Mouse (Mus musculus): ENCODE data around the gene Lypd8.
A peak's percentile ranks its signal among the peaks of the same experiment; 100 is the strongest.
"Not testable (repeated sequence)": the region's sequence is repeated elsewhere in the genome, so short reads cannot be mapped to it uniquely, and the experiment has no call there.

Lypd8 gene

DNA sequence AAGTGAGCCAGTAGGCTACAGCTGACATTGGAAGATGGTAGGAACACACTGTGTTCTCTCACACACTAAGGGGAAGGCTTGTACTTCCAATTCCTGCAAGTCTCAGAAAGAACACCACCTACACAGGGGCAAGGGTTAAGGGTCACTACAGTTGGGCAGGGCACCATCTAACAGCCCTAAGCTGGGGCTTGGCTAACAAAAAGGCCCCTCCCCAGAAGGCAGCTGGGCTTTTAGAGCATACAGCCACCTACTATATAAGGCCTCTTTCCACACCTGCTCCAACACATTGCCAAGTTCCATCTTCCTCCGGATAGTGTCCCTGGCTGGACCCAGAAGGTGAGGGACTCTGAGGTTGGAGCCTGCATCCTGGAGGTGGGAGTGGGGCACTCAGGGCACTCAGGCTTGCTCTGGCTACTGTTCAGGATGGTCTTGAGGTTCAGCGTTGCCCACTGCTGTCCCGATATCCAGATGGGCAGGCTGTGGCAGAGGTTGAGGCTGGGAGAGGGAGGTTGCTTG, at the start of gene Lypd8:
Lypd8 (plus strand) TSS at position 281 of the 516 bp plus-strand sequence.
- no peak for DNase-seq (ENCODE audit: low spot score in 2 of 2)

DNA sequence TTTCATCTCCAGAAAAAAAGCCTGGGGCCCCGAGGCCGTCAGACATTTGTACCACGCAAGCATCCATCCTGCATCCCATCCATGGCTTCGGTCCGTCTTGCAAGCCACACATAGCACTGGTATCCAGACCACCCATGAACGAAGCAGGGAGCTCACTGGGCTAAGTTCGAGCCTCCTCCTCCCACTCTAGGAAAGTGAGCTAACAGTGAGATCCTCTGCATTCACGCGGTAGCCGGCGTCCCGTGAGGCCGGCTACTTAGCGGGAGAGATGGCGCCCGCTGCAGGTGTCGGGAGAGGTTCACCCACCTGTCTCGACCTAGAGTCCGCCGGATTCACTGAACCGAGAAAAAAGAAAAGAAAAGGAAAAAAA, 49.0 kb upstream of the Lypd8 start:
- no peak for DNase-seq (ENCODE audit: low spot score in 2 of 2)

DNA sequence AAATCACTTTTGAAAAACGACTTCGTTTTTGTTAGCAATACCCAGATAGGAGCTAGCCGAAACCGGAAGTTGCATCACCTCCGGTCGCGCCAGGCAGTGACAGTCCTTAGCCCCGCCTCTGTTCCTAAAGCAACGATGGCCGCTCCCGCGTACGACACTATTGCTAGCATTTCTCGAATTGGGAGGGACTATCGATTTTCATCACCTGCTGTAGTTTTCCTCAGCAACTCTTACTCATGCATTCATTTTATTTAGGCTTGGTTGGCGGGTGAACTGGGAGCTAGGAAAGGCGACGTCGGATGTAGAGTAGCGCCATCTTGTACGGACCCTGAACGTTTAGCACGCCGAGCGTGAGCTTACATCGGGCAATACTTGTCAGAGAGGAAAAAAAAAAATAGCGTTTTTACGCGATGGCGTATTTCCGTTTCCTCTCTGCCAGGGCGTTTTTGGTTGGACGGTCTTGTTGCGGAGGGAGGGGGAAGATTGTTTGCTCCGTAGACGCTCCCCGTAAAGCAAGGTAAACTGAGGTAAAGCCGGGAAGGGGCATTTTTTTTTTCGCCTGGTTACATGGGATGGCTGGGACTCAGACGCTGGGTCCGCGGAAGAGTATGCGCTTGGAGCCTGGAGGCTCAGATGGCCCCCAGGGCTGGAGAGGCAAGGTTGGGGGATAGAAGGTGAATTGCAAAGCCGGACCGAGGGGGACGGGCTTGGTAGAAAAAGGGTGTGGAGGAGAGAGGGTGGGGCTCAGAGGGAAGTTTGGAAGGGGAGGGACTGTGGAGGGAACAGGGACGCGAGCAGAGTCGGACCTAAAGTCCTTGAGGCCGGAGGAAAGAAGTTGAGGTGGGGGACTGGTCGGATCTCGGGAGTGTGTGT, 48.3 kb upstream of the Lypd8 start, which contains the start of the genes Zfp672 and Sh3bp5l:
Zfp672 (minus strand) TSS at position 64 of the 873 bp plus-strand sequence.
Sh3bp5l (plus strand) TSS at position 449 of the 873 bp plus-strand sequence.
- DNase-seq (ENCODE audit: low spot score in 2 of 2): peak; percentile 84 to 85

DNA sequence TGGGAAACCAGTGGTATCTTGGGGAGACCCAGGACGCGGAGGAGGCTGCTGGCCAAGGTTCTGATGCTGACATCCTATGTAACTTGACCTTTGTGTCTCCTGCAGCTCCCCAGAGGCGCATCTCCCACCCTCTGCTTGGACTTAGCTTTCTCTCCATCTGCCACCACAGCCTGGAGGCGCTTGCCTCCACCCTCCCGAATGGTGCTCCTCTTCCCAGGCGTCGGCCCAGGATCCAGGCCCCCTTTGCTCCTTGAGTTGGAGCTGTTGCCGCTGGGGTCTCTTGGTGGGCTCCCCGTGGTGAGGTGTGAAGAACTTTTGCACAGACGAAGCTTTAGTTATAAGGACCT, 47.7 kb upstream of the Lypd8 start:
- DNase-seq (ENCODE audit: low spot score in 2 of 2): peak in 1 of 2 experiments; percentile 23

DNA sequence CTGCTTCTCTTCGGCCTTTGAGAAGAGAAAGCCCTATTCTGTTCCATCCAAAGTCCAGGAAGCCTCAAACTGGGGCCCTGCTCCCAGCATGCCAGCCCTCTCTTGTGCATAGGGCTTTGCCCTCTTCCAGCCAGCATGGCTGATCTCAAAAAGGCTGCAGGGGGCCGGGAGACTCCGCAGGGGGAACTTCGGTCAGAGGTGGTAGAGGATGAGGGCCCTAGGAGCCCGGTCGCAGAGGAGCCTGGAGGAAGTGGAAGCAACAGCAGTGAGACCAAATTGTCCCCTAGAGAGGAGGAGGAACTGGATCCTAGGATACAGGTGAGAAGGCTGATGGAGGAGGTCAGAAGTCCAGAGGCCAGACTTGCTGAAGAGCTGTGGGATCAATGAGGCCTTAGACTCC, 47.3 kb upstream of the Lypd8 start:
- no peak for DNase-seq (ENCODE audit: low spot score in 2 of 2)

DNA sequence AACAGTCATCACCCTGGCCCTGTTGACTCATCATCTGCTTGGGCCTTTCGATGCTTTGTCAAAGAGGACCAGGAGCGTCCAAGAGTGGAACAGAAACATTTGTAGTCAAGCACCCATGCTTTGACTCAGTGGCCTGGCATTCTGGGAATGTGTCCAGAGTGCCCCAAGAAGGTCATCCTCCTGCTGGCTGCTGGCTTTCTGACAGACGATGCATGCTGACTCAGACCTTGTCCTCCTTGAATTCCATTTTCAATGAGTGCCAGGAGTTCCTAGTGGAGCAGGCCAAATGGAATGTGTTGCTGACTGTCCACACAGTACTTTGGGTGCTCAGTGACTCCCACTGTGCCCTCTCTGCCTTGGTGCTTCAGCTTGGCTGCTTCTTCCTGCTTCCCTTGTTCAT, 44.1 kb upstream of the Lypd8 start:
- no peak for DNase-seq (ENCODE audit: low spot score in 2 of 2)

DNA sequence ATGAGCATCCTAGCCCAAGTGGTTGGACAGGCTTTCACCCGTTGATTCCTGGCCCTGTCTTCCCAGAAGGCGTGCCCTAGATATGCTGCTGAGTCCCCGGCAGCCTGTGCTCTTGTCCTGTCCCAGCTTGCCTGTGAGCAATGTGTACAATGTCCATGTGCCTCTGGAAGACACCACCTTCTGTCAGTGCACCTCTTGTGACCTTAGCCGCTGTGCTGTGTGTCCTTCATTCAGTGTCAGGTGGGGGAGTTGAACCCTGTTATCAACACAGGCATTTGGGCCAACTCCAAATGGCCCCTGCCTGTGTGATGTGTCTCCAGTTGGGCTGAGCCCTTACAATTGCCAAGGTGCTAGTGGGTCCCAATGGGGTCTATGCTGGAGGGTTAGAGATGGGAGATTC, 32.1 kb upstream of the Lypd8 start:
- DNase-seq (ENCODE audit: low spot score in 2 of 2): no peak

DNA sequence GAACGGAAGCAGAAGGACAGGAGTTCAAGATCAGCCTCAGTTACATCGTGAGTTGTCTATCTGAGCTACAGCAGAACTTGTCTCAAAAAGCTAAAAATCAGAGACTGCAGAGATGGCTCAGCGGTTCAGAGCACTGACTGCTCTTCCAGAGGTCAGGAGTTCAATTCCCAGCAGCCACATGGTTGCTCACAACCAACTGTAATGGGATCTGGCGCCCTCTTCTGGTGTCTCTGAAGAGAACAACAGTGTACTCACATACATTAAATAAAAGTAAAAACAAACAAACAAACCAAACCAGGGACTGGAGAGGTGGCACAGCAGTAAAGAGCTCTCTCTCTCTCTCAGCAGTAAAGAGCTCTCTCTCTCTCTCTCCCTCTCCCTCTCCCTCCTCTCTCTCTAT, 28.2 kb upstream of the Lypd8 start:
- no peak for DNase-seq (ENCODE audit: low spot score in 2 of 2)

DNA sequence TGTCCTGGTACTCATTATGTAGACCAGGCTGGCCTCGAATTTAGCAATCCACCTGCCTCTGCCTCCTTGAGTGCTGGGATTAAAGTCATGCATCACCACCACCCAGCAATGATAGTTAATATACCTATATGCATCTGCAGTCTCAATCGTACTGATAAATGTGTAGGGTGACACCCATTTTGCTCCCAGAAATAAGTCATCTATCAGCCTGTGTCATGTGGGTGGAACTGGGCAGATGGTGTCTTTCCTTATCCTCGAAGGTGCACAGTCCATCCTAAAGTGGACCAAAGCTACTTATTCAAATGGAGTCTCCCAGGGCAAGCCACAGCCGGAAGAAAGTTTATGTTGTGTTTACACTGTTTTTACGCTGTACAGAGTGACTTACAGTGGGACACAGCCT, 27.7 kb upstream of the Lypd8 start:
- no peak for DNase-seq (ENCODE audit: low spot score in 2 of 2)

DNA sequence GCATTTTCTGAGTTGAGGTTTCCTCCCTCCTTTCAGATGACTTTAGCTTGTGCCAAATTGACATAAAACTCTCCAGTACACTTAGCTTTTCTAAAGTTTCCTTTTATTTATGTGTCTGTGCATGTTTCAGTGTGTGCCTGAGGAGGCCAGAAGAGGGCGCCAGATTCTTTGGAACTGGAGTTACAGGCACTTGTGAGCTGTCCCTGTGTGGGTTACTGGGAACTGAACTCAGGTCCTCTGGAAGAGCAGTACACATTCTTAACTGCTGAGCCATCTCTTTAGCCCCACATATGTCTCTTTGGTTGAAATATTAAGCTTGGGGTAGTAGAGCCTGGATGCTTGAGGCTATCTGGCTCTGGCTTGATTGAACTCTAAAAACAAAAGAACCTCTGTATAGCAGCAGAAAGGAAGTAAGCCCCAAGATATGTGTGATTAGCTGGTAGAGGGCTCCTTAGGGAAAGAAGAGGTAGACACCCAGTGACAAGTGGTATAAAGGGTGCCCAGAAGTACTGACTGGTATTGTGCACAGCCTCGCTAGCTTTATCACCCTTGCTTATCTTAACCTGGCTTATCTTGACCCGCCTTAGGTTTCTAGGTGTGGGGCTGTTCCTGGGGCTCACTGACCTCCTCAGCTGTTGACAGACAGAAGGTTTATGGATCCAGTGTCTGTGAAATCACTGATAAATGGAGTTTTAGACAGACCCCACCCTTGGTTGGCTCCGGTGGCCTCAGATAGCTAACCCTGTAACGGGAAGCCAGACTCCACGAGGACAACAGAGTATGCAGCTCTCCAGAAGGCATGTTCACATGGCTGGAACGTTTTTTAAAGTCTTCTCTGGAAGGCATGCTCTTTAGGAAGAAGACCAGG, 25.9 kb upstream of the Lypd8 start:
- no peak for DNase-seq (ENCODE audit: low spot score in 2 of 2)

DNA sequence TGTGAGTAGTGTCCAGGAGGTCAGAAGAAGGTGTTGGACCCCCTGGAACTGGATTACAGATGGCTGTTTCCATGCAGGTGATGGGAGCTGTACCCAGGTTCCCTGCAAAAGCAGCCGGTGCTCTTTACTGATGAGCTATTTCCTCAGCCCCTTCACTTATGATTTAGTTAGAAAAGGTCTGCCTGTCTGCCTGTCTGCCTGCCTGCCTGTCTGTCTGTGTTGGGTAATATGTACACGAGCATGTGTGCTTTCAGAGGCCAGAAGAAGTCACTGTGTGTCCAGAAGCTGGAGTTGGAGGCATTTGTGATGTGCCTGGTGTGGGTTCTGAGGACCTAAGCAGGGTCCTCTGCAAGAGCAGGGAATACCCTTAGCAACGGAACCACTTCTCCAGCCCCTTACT, 25.1 kb upstream of the Lypd8 start:
- DNase-seq (ENCODE audit: low spot score in 2 of 2): no peak

DNA sequence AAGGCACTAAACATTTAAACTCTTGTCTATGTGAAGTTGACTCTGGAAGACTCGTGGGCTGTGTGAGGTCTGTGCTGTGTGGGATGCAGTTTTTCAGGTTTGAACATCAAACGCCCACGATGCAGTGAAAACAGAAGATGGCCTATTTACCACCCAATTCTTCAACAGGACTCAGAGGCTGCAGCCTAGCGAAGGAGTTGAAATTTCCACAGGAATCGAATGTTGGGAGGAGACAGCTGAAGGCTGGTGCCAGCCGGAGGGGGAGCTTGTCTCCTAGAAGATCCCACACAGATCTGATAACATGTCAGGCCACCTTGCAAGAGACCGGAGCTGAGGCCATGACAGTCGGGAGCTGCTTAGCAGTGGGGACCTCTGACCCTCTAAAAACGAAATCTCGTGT, 24.4 kb upstream of the Lypd8 start:
- no peak for DNase-seq (ENCODE audit: low spot score in 2 of 2)

DNA sequence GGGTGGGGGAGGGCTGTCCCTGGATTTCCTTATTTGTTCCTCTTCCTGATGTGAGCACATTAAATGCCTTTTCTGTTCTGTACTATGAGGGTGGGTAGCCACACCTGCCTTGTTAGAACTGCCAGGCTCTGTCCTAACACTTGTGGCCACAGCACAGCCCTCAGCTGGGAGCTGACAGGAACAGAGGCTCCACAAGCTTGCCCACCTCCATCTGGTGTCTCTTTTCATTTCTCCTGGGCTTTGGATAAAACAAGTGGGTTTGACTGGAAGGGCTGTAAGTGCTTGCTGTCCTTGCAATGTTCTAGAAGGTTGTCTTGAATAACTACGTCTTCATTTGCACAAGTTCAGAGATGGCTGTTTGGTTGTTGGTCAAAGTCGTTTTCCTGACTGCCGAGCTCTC, 23.9 kb upstream of the Lypd8 start:
- no peak for DNase-seq (ENCODE audit: low spot score in 2 of 2)

DNA sequence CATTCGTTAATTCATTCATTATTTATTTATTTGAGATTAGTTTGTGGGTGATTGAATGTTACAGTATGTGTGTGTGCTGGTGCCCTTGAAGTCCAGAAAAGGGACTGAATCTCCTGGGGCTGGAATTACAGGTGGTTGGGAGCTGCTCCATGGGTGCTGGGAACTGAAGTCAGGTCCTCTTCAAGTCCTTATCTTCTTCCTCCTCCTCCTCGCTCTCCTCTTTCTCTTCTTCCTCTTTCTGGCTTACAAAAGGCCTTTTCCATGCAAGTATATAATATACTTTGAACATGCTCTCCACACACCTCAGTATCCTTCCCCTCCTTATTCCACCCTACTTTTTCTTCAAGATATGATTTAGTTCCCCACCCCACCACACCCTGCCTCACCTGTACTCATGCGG, 21.8 kb upstream of the Lypd8 start:
- no peak for DNase-seq (ENCODE audit: low spot score in 2 of 2)

DNA sequence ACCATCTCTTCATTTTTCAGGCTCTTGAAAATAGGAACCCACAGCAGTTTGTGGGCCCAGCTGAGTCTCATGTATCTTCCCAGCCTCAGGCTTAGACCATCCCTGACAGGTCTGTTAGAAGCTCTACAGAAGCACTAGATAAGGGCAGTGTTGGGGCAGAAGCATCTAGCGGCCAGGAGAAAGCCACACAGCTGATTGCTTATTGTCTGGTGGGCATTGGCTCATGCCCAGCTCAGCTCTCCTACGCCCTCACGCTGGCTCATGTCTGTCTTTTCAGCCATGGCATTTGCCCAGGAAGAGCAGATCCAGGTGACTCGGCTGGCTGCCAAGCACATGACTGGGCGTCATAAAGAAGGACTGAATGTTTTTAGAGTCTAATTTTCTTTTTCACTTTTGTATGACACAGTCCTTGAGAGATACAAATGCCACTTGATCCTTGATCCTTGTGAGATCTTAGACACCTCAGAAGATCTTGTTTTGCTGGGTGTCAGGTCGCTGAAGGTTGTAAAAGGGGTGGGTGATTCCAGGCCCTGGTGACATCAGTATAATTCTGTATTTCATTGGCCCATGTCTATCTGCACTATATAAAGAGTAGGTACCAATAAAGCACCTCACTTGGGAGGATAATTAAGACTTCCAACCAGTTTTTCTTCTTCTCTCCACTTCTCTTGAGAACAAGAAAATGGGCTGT, 20.9 kb upstream of the Lypd8 start:
- DNase-seq (ENCODE audit: low spot score in 2 of 2): no peak

DNA sequence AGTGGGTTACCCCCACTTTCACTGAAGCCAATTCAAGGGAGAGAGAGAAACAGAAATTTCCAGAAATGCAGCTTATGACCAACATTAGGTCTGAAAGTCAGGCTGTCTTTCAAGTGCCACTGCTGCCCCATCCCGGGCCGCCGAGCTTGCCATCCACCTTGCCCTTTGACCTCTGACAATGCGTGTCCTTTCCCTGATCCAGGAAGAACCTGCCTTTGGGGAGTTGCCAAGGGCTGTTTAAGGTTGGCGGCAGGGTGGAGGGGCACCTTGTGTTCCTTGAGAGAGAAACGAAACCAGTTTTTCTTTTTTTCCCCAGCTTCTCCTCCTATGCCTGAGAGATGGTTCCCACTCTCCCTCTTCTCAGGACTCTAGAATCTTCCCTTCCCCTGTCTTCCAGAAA, 16.3 kb upstream of the Lypd8 start:
- not testable (repeated sequence) for DNase-seq (ENCODE audit: low spot score in 2 of 2)

DNA sequence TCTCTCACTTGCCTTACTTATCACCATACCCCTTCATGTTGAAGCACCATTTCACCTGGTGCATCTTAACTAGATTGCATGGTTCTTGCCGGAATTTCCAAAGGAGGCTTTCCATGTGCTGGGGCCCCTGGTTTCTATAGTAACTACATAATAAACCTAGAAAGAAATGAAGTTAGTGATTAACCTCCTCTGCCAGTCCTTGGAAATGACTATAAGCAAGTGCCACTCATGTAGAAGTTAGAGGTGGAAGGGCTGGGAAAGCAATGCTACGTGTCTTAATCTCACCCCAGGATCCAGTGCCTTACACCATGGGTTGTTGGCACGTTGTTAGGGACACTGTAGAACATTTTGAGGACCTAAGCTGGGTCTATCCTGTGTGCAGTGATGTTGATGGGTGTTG, 14.4 kb upstream of the Lypd8 start:
- DNase-seq (ENCODE audit: low spot score in 2 of 2): no peak

DNA sequence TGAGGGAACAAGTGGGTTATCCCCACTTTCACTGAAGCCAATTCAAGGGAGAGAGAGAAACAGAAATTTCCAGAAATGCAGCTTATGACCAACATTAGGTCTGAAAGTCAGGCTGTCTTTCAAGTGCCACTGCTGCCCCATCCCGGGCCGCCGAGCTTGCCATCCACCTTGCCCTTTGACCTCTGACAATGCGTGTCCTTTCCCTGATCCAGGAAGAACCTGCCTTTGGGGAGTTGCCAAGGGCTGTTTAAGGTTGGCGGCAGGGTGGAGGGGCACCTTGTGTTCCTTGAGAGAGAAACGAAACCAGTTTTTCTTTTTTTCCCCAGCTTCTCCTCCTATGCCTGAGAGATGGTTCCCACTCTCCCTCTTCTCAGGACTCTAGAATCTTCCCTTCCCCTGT, 12.7 kb upstream of the Lypd8 start:
- not testable (repeated sequence) for DNase-seq (ENCODE audit: low spot score in 2 of 2)

DNA sequence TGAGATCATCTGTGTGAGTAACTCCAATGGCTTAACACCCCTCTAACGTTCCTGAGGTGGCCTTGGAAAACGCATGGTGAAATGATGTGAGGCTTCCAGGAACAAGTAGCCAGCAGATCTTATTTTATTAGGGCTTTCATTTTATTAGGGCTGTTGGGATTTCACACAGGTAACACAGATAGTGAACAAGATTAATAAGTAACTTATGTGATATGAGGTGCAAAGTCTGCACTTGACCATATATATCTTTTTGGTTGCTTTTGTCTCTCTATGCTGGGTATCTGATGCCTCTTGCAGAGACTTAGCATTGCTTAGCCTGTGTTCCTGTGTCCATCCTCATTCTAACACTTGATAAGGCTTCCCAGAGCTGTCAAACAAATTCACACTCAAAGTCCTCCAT, 1.6 kb upstream of the Lypd8 start:
- DNase-seq (ENCODE audit: low spot score in 2 of 2): no peak

DNA sequence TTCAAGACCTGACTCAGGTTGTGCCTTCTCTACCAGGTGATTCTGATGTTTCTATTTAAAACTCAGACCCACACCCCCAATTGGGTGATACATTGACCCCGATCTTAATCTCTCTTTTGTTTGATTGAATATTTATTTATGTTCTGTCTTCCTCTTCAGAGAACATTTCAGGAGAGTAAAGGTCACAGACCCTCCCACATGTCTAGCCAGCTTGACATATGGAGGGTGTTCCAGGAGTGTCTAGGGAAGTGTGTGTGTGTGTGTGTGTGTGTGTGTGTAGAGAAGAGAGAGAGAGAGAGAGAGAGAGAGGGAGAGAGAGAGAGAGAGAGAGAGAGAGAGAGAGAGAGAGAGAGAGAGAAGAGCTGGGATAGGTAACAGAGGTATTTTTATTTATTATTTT, 1.2 kb upstream of the Lypd8 start:
- DNase-seq (ENCODE audit: low spot score in 2 of 2): no peak

DNA sequence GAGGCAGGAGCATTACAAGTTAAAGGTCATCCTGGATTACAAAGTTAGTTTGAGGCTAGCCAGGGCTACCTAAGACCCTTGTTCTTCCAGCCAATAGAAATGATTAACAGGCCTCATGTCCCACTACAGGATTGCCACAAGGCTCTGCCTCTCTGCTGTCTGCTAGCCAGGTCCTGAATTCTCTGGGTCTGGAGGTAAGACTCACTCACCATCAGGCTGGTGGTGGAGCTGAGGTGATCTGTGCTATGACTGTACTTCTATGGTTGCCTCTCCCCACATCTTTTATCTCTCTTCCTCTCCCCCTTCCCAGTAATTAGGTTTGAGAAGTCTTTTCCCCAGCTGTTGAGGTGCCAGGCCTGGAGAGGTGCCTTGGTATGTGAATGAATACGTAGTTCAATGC, 673 bp downstream of the Lypd8 start:
- no peak for DNase-seq (ENCODE audit: low spot score in 2 of 2)

DNA sequence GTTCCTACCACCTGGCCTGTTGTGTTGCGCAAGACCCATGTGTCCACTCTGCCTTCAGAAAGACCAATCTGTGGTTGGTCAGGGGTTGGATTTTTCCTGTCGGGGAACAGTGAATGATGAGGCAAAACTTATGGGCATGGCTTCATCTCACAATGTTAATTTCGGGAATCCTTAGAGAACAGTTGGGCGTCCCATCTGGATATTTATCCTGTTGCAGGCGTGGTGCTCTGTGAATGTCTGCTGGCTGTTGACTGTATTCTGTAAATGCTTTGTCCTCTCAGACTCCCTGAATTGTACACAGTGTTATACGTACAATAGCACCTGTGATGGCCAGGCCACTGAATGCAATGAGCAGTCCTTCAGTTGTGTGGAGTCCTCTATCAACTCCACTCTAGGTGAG, 3.6 kb downstream of the Lypd8 start:
- DNase-seq (ENCODE audit: low spot score in 2 of 2): no peak

Measured in thymus, postnatal 10 days (tissue).